Mouse (Mus musculus): ENCODE measurements around the gene Grrp1.

GRCm38 (mm10) chr4:134297369-134297768 lies 43.5 kb upstream of the Grrp1 start:
- TF ChIP-seq EP300 (optimal IDR thresholded peaks at IDR 0.05) (no peak), CTCF (IDR thresholded peaks at IDR 0.05; ENCODE audit: low read depth) (no peak)

Data from stomach, postnatal 0 days (tissue).